Mouse (Mus musculus) hindbrain, postnatal 0 days (tissue): ENCODE results near the gene Zfp219. TPM values are rescaled to one million over a fixed set of nuclear protein-coding genes. Genes with fewer than 3 reads are reported as not detected.
A peak's percentile ranks its signal among the peaks of the same experiment; 100 is the strongest.

Source experiments
- ATAC-seq: fragments of 200-750 bp; cut with Nextera tagmentation; 2 replicates; pipeline ENCODE4 v1.8.0; 2017; ENCODE audit warnings: mild to moderate bottlenecking, moderate TSS enrichment, moderate library complexity
- DNase-seq: peaks from one replicate; pipeline ENCODE4 v3.0.0-alpha.2; 2015; ENCODE audit warnings: low spot score
- H3K27ac ChIP-seq: fragments of 300-500 bp; sonication (generic); 2 replicates; pipeline ENCODE4 v1.5.1; 2014; ENCODE audit warnings: mild to moderate bottlenecking
- H3K27me3 ChIP-seq: fragments of 300-500 bp; sonication (generic); 2 replicates; pipeline ENCODE4 v1.6.1; 2014; ENCODE audit warnings: low read length, mixed read lengths; ENCODE audit not compliant: insufficient read depth
- H3K36me3 ChIP-seq: fragments of 300-500 bp; sonication (generic); 2 replicates; pipeline ENCODE4 v1.6.1; 2014; ENCODE audit warnings: low read length, mixed read lengths; ENCODE audit not compliant: insufficient read depth
- H3K4me1 ChIP-seq: fragments of 300-500 bp; sonication (generic); 2 replicates; pipeline ENCODE4 v1.6.1; 2014; ENCODE audit warnings: antibody characterized with exemption, low read length, mixed read lengths; ENCODE audit not compliant: insufficient read depth
- H3K4me2 ChIP-seq: fragments of 300-500 bp; sonication (generic); 2 replicates; pipeline ENCODE4 v1.6.1; 2014; ENCODE audit warnings: low read depth, mild to moderate bottlenecking, low read length, moderate library complexity, mixed read lengths
- H3K4me3 ChIP-seq: fragments of 300-500 bp; sonication (generic); 2 replicates; pipeline ENCODE4 v1.5.1; 2014; ENCODE audit warnings: low read length
- H3K9ac ChIP-seq: fragments of 300-500 bp; sonication (generic); replicated peaks from 2 replicates; pipeline ENCODE4 v1.6.1; 2014; ENCODE audit warnings: mild to moderate bottlenecking, low read length, moderate library complexity, mixed read lengths
- H3K9me3 ChIP-seq: fragments of 300-500 bp; sonication (generic); 2 replicates; pipeline ENCODE4 v1.6.1; 2016; ENCODE audit warnings: low read length, mixed read lengths
- CTCF ChIP-seq: IDR thresholded peaks from 2 replicates; pipeline ENCODE4 v1.5.1; 2016; ENCODE audit warnings: antibody characterized with exemption, control low read depth, low read depth
- WGBS: fragments of 180-500 bp; shearing (Covaris S2); extraction: QIAGEN DNeasy Blood & Tissue Kit; methylation state at CpG from one replicate; pipeline ENCODE4 v1.1.7; 2014; 5-methylcytosine and 5-hydroxymethylcytosine counted together
- polyA plus RNA-seq: library from polyadenylated mRNA; unstranded; fragments of >200 nt; fragmentation: Nextera tagmentation; extraction: Ambion mirVana; gene quantifications from 2 replicates; pipeline ENCODE4 v1.2.1, GENCODE M21; 2015
- total RNA-seq: library from RNA; depleted of rRNA; stranded (reverse); fragments of >200 nt; gene quantifications from 2 replicates; pipeline ENCODE4 v1.2.3, GENCODE M21; 2014

The Zfp219 gene
- total and polyA plus RNA-seq, 2 experiments from 2014 or later = 25.8 to 91.7 TPM

- no peaks in the 10 kb centered on the region for H3K27me3 ChIP-seq
- DNase-seq = no peak
- H3K9ac ChIP-seq = no peak overlapping the region
- 0 out of 2 replicates have a peak, but pooled peaks cover 4% of the 10 kb centered on the region for H3K4me1 ChIP-seq
- peaks cover 43% of the 10 kb centered on the region for H3K36me3 ChIP-seq
- no peak overlapping the region for H3K27ac ChIP-seq
- H3K4me2 ChIP-seq = no peak overlapping the region
- H3K9me3 ChIP-seq = no peaks in the 10 kb centered on the region
- no peak overlapping the region for H3K4me3 ChIP-seq
- WGBS = 53% methylated on average over 12 of the region's 12 CpGs
- TF ChIP-seq CTCF = no peak
- no peak for ATAC-seq
Observed at GRCm38 (mm10) chr14:51989461-51989970, 31.0 kb downstream of the Zfp219 start.

- ATAC-seq (no peak), DNase-seq (no peak)
- no peak overlapping the region for H3K4me2 ChIP-seq
- H3K9ac ChIP-seq = no peak overlapping the region
- H3K9me3 ChIP-seq = no peaks in the 10 kb centered on the region
- WGBS = 71% methylated on average over 12 of the region's 12 CpGs
- H3K4me3 ChIP-seq = no peak overlapping the region
- H3K36me3 ChIP-seq = peaks cover 38% of the 10 kb centered on the region
- no peak overlapping the region for H3K27ac ChIP-seq
- TF ChIP-seq CTCF = no peak
- H3K4me1 ChIP-seq = peaks cover 4% of the 10 kb centered on the region; the same call in 1 of the 2 replicates
- H3K27me3 ChIP-seq = no peaks in the 10 kb centered on the region
Observed at GRCm38 (mm10) chr14:51988731-51989130, 31.8 kb downstream of the Zfp219 start.

GRCm38 (mm10) chr14:51987177-51987576 is 33.4 kb downstream of the Zfp219 start:
- ATAC-seq (no peak), DNase-seq (no peak)
- Histone ChIP-seq H3K4me2 (0 out of 2 replicates have a peak overlapping the region, but pooled peaks have one; percentile 93), H3K9me3 (no peaks in the 10 kb centered on the region), H3K36me3 (peaks cover 36% of the 10 kb centered on the region), H3K27ac (no peak overlapping the region), H3K4me1 (peaks cover 8% of the 10 kb centered on the region; the same call in 1 of the 2 replicates), H3K4me3 (no peak overlapping the region), H3K27me3 (no peaks in the 10 kb centered on the region), H3K9ac (no peak overlapping the region)
- WGBS = 92% methylated on average over 6 of the region's 6 CpGs
- no peak for TF ChIP-seq CTCF

GRCm38 (mm10) chr14:51986153-51986505 is 34.4 kb downstream of the Zfp219 start:
- Histone ChIP-seq H3K4me1 (peaks cover 8% of the 10 kb centered on the region; the same call in 1 of the 2 replicates), H3K27ac (peak overlapping the region; percentile 94), H3K9me3 (no peaks in the 10 kb centered on the region), H3K9ac (peak overlapping the region; percentile 92), H3K36me3 (peaks cover 26% of the 10 kb centered on the region), H3K27me3 (no peaks in the 10 kb centered on the region), H3K4me2 (peak overlapping the region; percentile 93), H3K4me3 (peak overlapping the region; percentile 75)
- no peak for DNase-seq
- 4% methylated on average over 7 of the region's 7 CpGs for WGBS
- no peak for TF ChIP-seq CTCF
- no peak for ATAC-seq

- Histone ChIP-seq H3K9ac (peak overlapping the region; percentile 92), H3K27ac (peak overlapping the region; percentile 94), H3K27me3 (no peaks in the 10 kb centered on the region), H3K4me2 (peak overlapping the region; percentile 93), H3K9me3 (no peaks in the 10 kb centered on the region), H3K36me3 (peaks cover 20% of the 10 kb centered on the region), H3K4me3 (peak overlapping the region; percentile 75), H3K4me1 (peaks cover 8% of the 10 kb centered on the region; the same call in 1 of the 2 replicates)
- DNase-seq = peak; percentile 83
- TF ChIP-seq CTCF = no peak
- WGBS = under 1% methylated on average over 27 of the region's 27 CpGs
- peak; percentile 68 for ATAC-seq
Observed at GRCm38 (mm10) chr14:51985301-51986152, 35.0 kb downstream of the Zfp219 start.

- 1% methylated on average over 53 of the region's 74 CpGs for WGBS
- peak within 1 kb of the TSS; percentile 75 for H3K4me3 ChIP-seq
- H3K9me3 ChIP-seq = no peaks in the 10 kb centered on the region
- H3K36me3 ChIP-seq = peaks cover 13% of the 10 kb centered on the region; the same call in 1 of the 2 replicates
- peak within 1 kb of the TSS; percentile 93 for H3K4me2 ChIP-seq
- DNase-seq (peak; percentile 90), ATAC-seq (peak; percentile 88)
- no peak for TF ChIP-seq CTCF
- peak within 1 kb of the TSS; percentile 94 for H3K27ac ChIP-seq
- H3K4me1 ChIP-seq = peaks cover 8% of the 10 kb centered on the region; the same call in 1 of the 2 replicates
- peak within 1 kb of the TSS; percentile 92 for H3K9ac ChIP-seq
- no peaks in the 10 kb centered on the region for H3K27me3 ChIP-seq
Observed at GRCm38 (mm10) chr14:51984247-51985231, 36.0 kb downstream of the Zfp219 start, which contains the start of gene Arhgef40. Gene Arhgef40, plus strand, starts transcription at chr14:51984719.
